Mouse (Mus musculus): ENCODE measurements at regions not wholly inside any gene's neighbourhood (a gene's known extent, or its start where the extent isn't known, plus 50 kb on each side); places are given as distances from the start of the nearest gene placed in this dataset.

- Histone ChIP-seq H3K9me3 (ENCODE audit: low read length) (no peaks in the 10 kb centered on the region), H3K4me2 (ENCODE audit: low read depth, low read length, poor library complexity, severe bottlenecking) (no peak overlapping the region), H3K36me3 (ENCODE audit: insufficient read depth, low read length) (no peaks in the 10 kb centered on the region), H3K27ac (ENCODE audit: low read depth, low read length) (no peak overlapping the region), H3K4me3 (ENCODE audit: low read depth, low read length) (no peak overlapping the region), H3K9ac (replicated peaks; ENCODE audit: low read length, poor library complexity, severe bottlenecking) (no peak overlapping the region), H3K27me3 (ENCODE audit: insufficient read depth, low read length) (no peaks in the 10 kb centered on the region), H3K4me1 (ENCODE audit: insufficient read depth, low read length) (no peaks in the 10 kb centered on the region)
- WGBS = 65% methylated on average over 3 of the region's 3 CpGs
- DNase-seq (ENCODE audit: low spot score) (peak; percentile 41), ATAC-seq (ENCODE audit: low FRiP score) (no peak)
- no peak for TF ChIP-seq CTCF (IDR thresholded peaks at IDR 0.05)
These were observed 207.4 kb downstream of the Msrb3 start for GRCm38 (mm10) chr10:120691451-120691850.

GRCm38 (mm10) chr10:120686123-120686522 lies 209.9 kb upstream of the Hmga2 start:
- DNase-seq (ENCODE audit: low spot score) (no peak), ATAC-seq (ENCODE audit: low FRiP score) (no peak)
- no peak for TF ChIP-seq CTCF (IDR thresholded peaks at IDR 0.05)
- H3K4me3 ChIP-seq (ENCODE audit: low read depth, low read length) = no peak overlapping the region
- no peaks in the 10 kb centered on the region for H3K27me3 ChIP-seq (ENCODE audit: insufficient read depth, low read length)
- H3K9ac ChIP-seq (replicated peaks; ENCODE audit: low read length, poor library complexity, severe bottlenecking) = no peak overlapping the region
- H3K4me1 ChIP-seq (ENCODE audit: insufficient read depth, low read length) = no peaks in the 10 kb centered on the region
- no peak overlapping the region for H3K4me2 ChIP-seq (ENCODE audit: low read depth, low read length, poor library complexity, severe bottlenecking)
- no peaks in the 10 kb centered on the region for H3K36me3 ChIP-seq (ENCODE audit: insufficient read depth, low read length)
- H3K27ac ChIP-seq (ENCODE audit: low read depth, low read length) = no peak overlapping the region
- no peaks in the 10 kb centered on the region for H3K9me3 ChIP-seq (ENCODE audit: low read length)
- WGBS = 79% methylated on average over 10 of the region's 10 CpGs

GRCm38 (mm10) chr10:120682021-120682420 lies 205.8 kb upstream of the Hmga2 start:
- no peak overlapping the region for H3K4me2 ChIP-seq (ENCODE audit: low read depth, low read length, poor library complexity, severe bottlenecking)
- no peaks in the 10 kb centered on the region for H3K27me3 ChIP-seq (ENCODE audit: insufficient read depth, low read length)
- H3K27ac ChIP-seq (ENCODE audit: low read depth, low read length) = no peak overlapping the region
- H3K9ac ChIP-seq (replicated peaks; ENCODE audit: low read length, poor library complexity, severe bottlenecking) = no peak overlapping the region
- TF ChIP-seq CTCF (IDR thresholded peaks at IDR 0.05) = no peak
- H3K9me3 ChIP-seq (ENCODE audit: low read length) = no peaks in the 10 kb centered on the region
- ATAC-seq (ENCODE audit: low FRiP score) = no peak
- DNase-seq (ENCODE audit: low spot score) = no peak
- no peaks in the 10 kb centered on the region for H3K36me3 ChIP-seq (ENCODE audit: insufficient read depth, low read length)
- no peaks in the 10 kb centered on the region for H3K4me1 ChIP-seq (ENCODE audit: insufficient read depth, low read length)
- H3K4me3 ChIP-seq (ENCODE audit: low read depth, low read length) = no peak overlapping the region
- 88% methylated on average over 10 of the region's 10 CpGs for WGBS

GRCm38 (mm10) chr10:120679982-120680381 lies 203.7 kb upstream of the Hmga2 start:
- H3K4me1 ChIP-seq (ENCODE audit: insufficient read depth, low read length) = no peaks in the 10 kb centered on the region
- ATAC-seq (ENCODE audit: low FRiP score) (no peak), DNase-seq (ENCODE audit: low spot score) (no peak)
- no peaks in the 10 kb centered on the region for H3K9me3 ChIP-seq (ENCODE audit: low read length)
- TF ChIP-seq CTCF (IDR thresholded peaks at IDR 0.05) = no peak
- H3K27me3 ChIP-seq (ENCODE audit: insufficient read depth, low read length) = 0 out of 2 replicates have a peak, but pooled peaks cover 4% of the 10 kb centered on the region
- no peaks in the 10 kb centered on the region for H3K36me3 ChIP-seq (ENCODE audit: insufficient read depth, low read length)
- H3K9ac ChIP-seq (replicated peaks; ENCODE audit: low read length, poor library complexity, severe bottlenecking) = no peak overlapping the region
- no peak overlapping the region for H3K27ac ChIP-seq (ENCODE audit: low read depth, low read length)
- 73% methylated on average over 6 of the region's 6 CpGs for WGBS
- no peak overlapping the region for H3K4me3 ChIP-seq (ENCODE audit: low read depth, low read length)
- H3K4me2 ChIP-seq (ENCODE audit: low read depth, low read length, poor library complexity, severe bottlenecking) = no peak overlapping the region

GRCm38 (mm10) chr10:120678277-120678676 lies 202.0 kb upstream of the Hmga2 start:
- Histone ChIP-seq H3K27ac (ENCODE audit: low read depth, low read length) (no peak overlapping the region), H3K9ac (replicated peaks; ENCODE audit: low read length, poor library complexity, severe bottlenecking) (no peak overlapping the region), H3K4me3 (ENCODE audit: low read depth, low read length) (no peak overlapping the region), H3K4me1 (ENCODE audit: insufficient read depth, low read length) (no peaks in the 10 kb centered on the region), H3K27me3 (ENCODE audit: insufficient read depth, low read length) (0 out of 2 replicates have a peak, but pooled peaks cover 4% of the 10 kb centered on the region), H3K36me3 (ENCODE audit: insufficient read depth, low read length) (no peaks in the 10 kb centered on the region), H3K9me3 (ENCODE audit: low read length) (no peaks in the 10 kb centered on the region), H3K4me2 (ENCODE audit: low read depth, low read length, poor library complexity, severe bottlenecking) (no peak overlapping the region)
- TF ChIP-seq CTCF (IDR thresholded peaks at IDR 0.05) = no peak
- DNase-seq (ENCODE audit: low spot score) (no peak), ATAC-seq (ENCODE audit: low FRiP score) (no peak)
- WGBS = 84% methylated on average over 8 of the region's 8 CpGs

GRCm38 (mm10) chr10:120675369-120675768 lies 199.1 kb upstream of the Hmga2 start:
- DNase-seq (ENCODE audit: low spot score) = no peak
- TF ChIP-seq CTCF (IDR thresholded peaks at IDR 0.05) = no peak

More at GRCm38 (mm10) chr10:120675369-120675768, 199.1 kb upstream of the Hmga2 start:
- H3K9ac ChIP-seq (replicated peaks; ENCODE audit: low read length, poor library complexity, severe bottlenecking) = no peak overlapping the region
- ATAC-seq (ENCODE audit: low FRiP score) = no peak
- no peak overlapping the region for H3K27ac ChIP-seq (ENCODE audit: low read depth, low read length)
- H3K4me3 ChIP-seq (ENCODE audit: low read depth, low read length) = no peak overlapping the region
- no peaks in the 10 kb centered on the region for H3K4me1 ChIP-seq (ENCODE audit: insufficient read depth, low read length)
- 91% methylated on average over 4 of the region's 4 CpGs for WGBS
- no peaks in the 10 kb centered on the region for H3K9me3 ChIP-seq (ENCODE audit: low read length)
- H3K4me2 ChIP-seq (ENCODE audit: low read depth, low read length, poor library complexity, severe bottlenecking) = no peak overlapping the region
- H3K36me3 ChIP-seq (ENCODE audit: insufficient read depth, low read length) = no peaks in the 10 kb centered on the region
- H3K27me3 ChIP-seq (ENCODE audit: insufficient read depth, low read length) = 0 out of 2 replicates have a peak, but pooled peaks cover 4% of the 10 kb centered on the region
